Mouse (Mus musculus) layer of hippocampus, adult 6 months (tissue): Measurements from ENCODE around the gene Bdkrb2. TPM values are rescaled to one million over a fixed set of nuclear protein-coding genes. Genes with fewer than 3 reads are reported as not detected.

Experiments
- long read RNA-seq, 2 experiments: library from polyadenylated mRNA; unstranded; transcript quantifications; one replicate each; pipeline ENCODE4 v2.0.0; 2019 to 2020
- polyA plus RNA-seq: library from polyadenylated mRNA; unstranded; fragments of <200 nt; fragmentation: Nextera tagmentation; gene quantifications from 2 replicates; pipeline ENCODE4 v1.2.3, GENCODE M21; 2021

The Bdkrb2 gene
- 0.05 and 0.11 TPM in 2 replicates for polyA plus RNA-seq
- long read RNA-seq, experiment 1 = 0 reads
- long read RNA-seq, experiment 2, partial matches to known transcripts = 0 of 2 reads
- long read RNA-seq, experiment 2, other reads (novel, unspliced or antisense) = 1 of 2 reads

DNA sequence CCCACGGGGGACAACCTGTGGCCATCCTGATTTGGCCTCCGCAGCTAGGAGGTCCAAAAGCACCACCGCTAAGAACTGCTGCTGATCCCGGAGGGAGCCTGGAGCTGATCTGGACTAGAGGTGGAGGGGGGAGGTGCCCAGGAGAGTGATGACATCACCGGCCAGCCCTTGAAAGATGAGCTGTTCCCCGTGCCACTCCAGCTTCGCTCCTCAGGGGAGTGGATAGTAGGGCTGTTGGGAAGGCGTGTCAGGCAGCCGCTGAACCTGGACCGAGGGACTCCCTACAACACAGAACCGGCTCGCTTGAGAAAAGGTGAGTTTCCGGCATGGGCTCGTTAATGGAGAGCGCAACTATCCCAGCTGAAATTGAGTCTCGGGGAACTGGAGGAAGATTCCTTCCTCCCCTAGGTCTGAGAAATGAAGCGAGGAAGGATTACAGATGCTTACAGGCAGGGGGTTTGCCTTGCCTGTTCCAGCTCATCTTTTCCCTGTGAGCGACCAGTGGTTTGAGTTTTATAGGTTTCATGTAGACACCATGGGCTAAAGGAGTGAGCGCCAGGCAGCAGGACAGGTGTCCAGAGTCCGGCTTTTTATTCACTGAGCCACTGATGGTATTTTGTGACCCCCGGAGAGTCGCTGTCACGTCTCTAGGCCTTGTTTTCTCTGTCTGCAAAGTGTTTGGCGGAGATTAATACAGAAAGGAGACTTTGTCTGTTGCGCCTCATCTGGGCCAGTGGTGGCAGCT lies at the start of gene Bdkrb2:
TSS of gene Bdkrb2 (plus strand) at position 291 of the 745 bp plus-strand sequence.

DNA sequence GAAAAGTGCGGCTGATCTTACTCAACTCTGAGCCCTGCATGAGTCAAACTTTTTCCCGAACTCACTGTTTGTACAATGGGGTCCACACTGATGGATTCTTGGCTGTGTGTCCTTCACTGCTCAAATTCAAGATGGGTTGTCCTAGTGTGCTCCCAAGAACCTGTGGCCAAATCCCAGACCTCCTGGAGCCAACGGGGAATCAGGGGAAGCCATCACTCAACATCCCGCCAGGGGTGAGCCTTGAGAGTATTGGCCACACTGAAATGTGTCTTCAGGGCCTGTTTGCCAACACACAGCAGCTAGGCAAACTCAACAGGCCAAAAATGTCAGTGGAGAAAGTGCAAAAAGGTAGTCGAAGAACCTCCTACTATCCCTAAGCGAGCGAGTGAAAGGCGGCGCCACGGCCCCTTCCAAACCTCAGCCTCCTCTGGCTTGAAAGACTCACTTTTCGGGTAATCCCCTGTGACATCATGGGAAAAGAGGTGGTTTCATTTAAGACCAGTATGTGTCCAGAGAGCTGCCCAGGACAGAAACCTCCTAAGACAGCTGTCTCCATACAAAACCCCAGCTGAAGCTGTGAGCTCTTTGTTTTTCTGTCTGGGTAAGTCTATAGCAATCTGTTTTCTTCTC lies 39.7 kb downstream of the Bdkrb2 start, which contains the start of gene Bdkrb1:
TSS of gene Bdkrb1 (plus strand) at position 505 of the 630 bp plus-strand sequence.

Other genes with a start within 250 kb of the Bdkrb2 start
- 6.2 and 7.1 TPM in 2 replicates for gene Tunar, start 229.4 kb upstream of the Bdkrb2 start, polyA plus RNA-seq
- 11.7 and 13.1 TPM in 2 replicates for gene D430019H16Rik, start 109.4 kb upstream of the Bdkrb2 start, polyA plus RNA-seq
- gene Bdkrb1, start 39.9 kb downstream of the Bdkrb2 start, polyA plus RNA-seq = 0.69 TPM in 1 of 2 replicates, not detected in the other
- 54.3 and 59.2 TPM in 2 replicates for gene Gskip, start 121.6 kb downstream of the Bdkrb2 start, polyA plus RNA-seq
- gene Atg2b, start 122.0 kb downstream of the Bdkrb2 start, polyA plus RNA-seq = 9.3 and 11.6 TPM in 2 replicates
- 0.68 and 1.6 TPM in 2 replicates for gene Ak7, start 142.8 kb downstream of the Bdkrb2 start, polyA plus RNA-seq
- 65.9 and 66.7 TPM in 2 replicates for gene Papola, start 221.5 kb downstream of the Bdkrb2 start, polyA plus RNA-seq